Mouse (Mus musculus) testis, adult 2 months (tissue): Measurements from ENCODE around the gene Sdf2l1.

ENCODE experiments used
- CTCF ChIP-seq: fragments of 200-500 bp; IDR thresholded peaks from 2 replicates; pipeline ENCODE4 v1.5.1; 2012; ENCODE audit warnings: low read depth, mild to moderate bottlenecking, inconsistent platforms, low read length, moderate library complexity; ENCODE audit not compliant: control insufficient read depth, insufficient read depth, insufficient replicate concordance
- POLR2A ChIP-seq: fragments of 200-500 bp; IDR thresholded peaks from 2 replicates; pipeline ENCODE4 v1.6.1; 2012; ENCODE audit warnings: low read depth, mild to moderate bottlenecking, inconsistent platforms, low read length, moderate library complexity; ENCODE audit not compliant: control insufficient read depth

DNA sequence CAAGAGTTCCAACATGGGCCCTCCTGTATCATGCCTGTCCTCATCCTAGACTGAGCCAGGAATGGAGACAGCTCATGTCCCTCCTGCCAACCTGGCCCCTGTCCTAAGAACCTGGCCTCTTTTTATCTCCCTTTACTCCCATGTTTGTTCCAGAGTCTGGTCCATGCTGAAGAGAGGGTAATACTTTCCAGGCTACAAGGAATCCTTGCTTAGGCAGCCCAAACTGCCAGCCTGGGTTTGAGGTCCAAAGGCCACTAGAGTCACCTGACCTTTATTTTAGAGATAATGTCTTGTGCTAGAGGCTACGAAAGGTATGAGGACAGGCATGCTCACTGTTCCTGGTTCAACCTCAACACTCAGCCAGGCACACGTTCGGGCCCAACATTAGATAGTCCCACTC, 35.2 kb downstream of the Sdf2l1 start:
- no peak for TF ChIP-seq CTCF
- no peak for TF ChIP-seq POLR2A
